7 mouse cellular contexts compared by ENCODE assay signal in the genomic region with DNA sequence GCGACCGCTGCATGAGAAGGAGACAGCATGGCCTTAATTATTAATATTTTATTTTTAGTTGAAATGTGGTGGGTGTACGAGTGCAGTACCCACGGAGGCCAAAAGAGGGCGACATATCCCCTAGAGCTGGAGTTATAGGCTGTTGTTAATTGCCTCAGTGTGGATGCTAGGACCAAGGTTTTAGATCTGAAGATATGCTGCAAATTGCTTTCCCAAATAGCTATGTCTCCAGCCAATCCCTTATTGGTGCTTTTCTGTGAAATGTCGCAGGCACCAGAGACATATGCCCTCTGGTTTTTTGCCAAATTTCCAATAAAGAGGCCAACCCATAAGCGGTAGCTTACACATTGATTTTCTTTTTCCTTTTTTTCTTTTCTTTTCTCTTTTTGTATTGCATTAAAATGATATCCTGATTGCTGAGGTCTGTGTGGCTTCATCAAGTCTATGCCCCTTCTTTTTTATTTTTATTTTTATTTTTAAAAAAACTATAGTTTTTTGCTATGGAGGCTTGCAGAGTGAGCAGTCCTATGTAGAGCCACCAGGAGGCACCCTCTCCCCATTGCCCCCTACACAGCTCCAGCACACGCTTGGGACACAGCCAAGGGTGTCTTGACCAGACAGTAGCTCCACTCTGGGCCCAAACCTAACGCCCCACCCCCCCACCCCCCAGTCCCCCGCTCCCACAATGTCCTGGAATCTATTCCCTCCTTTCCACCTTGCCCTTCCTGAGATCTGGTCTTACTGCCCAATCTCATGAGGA. TPM values are rescaled to one million over a fixed set of nuclear protein-coding genes. Genes with fewer than 3 reads are reported as not detected.
DNase-seq lines count a peak whose midpoint lies in the region; ATAC-seq and TF ChIP-seq lines count a peak whose summit lies in the region.

No protein-coding gene starts in this region.

- H3K27me3 ChIP-seq in hindbrain, embryonic 10.5 days (ENCODE audit: insufficient read depth, poor library complexity, severe bottlenecking): no peaks in the 10 kb centered on the region

- H3K4me1 ChIP-seq in bone marrow macrophage, adult 2 months (ENCODE audit: control insufficient read depth, insufficient read depth, low read length): peaks cover 9% of the 10 kb centered on the region
- 0 out of 2 replicates have a peak, but pooled peaks cover 6% of the 10 kb centered on the region for H3K4me1 ChIP-seq in hindbrain, embryonic 10.5 days (replicated peaks)

- TF ChIP-seq CTCF in bone marrow macrophage, adult 2 months (IDR thresholded peaks at IDR 0.05; ENCODE audit: low read depth, low read length): peak; percentile 72

- H3K9me3 ChIP-seq in hindbrain, embryonic 10.5 days: no peaks in the 10 kb centered on the region

- H3K4me3 ChIP-seq in bone marrow macrophage, adult 2 months (ENCODE audit: insufficient read depth, low read length): no peak overlapping the region
- no peak overlapping the region for H3K4me3 ChIP-seq in hindbrain, embryonic 10.5 days

- peak; percentile 65 for DNase-seq in MEL-GATA-1-ER (ENCODE audit: extremely low read depth, low read depth)
- DNase-seq in hindbrain, embryonic 10.5 days (ENCODE audit: low spot score): peak; percentile 64
- peak; percentile 50 for DNase-seq in layer of hippocampus, adult 9-10 months (ENCODE audit: low spot score)
- DNase-seq in lung, postnatal 25 days (ENCODE audit: low spot score): peak; percentile 18
- DNase-seq in right cerebral cortex, postnatal 14 days: peak; percentile 71

- H3K36me3 ChIP-seq in hindbrain, embryonic 10.5 days: no peaks in the 10 kb centered on the region

- no peak for TF ChIP-seq POLR2A in bone marrow macrophage, adult 2 months (IDR thresholded peaks at IDR 0.05; ENCODE audit: borderline replicate concordance, low read depth, low read length)

- no peak overlapping the region for H3K27ac ChIP-seq in bone marrow macrophage, adult 2 months (ENCODE audit: insufficient read depth, low read depth, low read length)
- H3K27ac ChIP-seq in hindbrain, embryonic 10.5 days: no peak overlapping the region

- WGBS in hindbrain, embryonic 10.5 days: 27% methylated on average over 10 of the region's 10 CpGs

- peak; percentile 44 for ATAC-seq in erythroblast, adult 5-6 weeks (replicated peaks; ENCODE audit: low FRiP score, poor library complexity, severe bottlenecking)

RNA-seq across cellular contexts. Expression of gene Rnf130, which starts 38.7 kb away (rescaled TPM):
- polyA plus RNA-seq in bone marrow macrophage, adult 2 months (2012; ENCODE audit: insufficient read depth, insufficient read length, missing spikeins): 504 and 635 TPM in 2 replicates
- 78.8 and 84.9 TPM in 2 replicates for total RNA-seq in erythroblast, adult 5-6 weeks (2015; ENCODE audit: low replicate concordance)
- 45.4 and 63.6 TPM in 2 replicates for total RNA-seq in erythroblast, adult 5-6 weeks (2017; ENCODE audit: low replicate concordance)
- 59.1 and 62.4 TPM in 2 replicates for polyA plus RNA-seq in hindbrain, embryonic 10.5 days (2016; fragmentation: Nextera tagmentation; extraction: Ambion mirVana)

Comparison
In these comparisons a context has a peak if more than half of its experiments do, and no peak if none do; other contexts are left out.
1. DNase-seq: peak in every context shown above with its lines; median percentile 71 in right cerebral cortex, postnatal 14 days; 65 in MEL-GATA-1-ER; 64 in hindbrain, embryonic 10.5 days; 50 in layer of hippocampus, adult 9-10 months; 18 in lung, postnatal 25 days.